Mouse (Mus musculus) neutrophil, adult 59 days (primary cell): ENCODE results near the gene Nfe2. TPM values are rescaled to one million over a fixed set of nuclear protein-coding genes. Genes with fewer than 3 reads are reported as not detected.

Source experiments
- total RNA-seq, 2 experiments: library from RNA; stranded (reverse); gene quantifications; 1 replicate in 1 of 2; 2 replicates in 1 of 2; pipeline ENCODE4 v1.2.4; 2023

The Nfe2 gene
- total RNA-seq = 100 to 1,000 TPM; 245 to 253 TPM

DNA sequence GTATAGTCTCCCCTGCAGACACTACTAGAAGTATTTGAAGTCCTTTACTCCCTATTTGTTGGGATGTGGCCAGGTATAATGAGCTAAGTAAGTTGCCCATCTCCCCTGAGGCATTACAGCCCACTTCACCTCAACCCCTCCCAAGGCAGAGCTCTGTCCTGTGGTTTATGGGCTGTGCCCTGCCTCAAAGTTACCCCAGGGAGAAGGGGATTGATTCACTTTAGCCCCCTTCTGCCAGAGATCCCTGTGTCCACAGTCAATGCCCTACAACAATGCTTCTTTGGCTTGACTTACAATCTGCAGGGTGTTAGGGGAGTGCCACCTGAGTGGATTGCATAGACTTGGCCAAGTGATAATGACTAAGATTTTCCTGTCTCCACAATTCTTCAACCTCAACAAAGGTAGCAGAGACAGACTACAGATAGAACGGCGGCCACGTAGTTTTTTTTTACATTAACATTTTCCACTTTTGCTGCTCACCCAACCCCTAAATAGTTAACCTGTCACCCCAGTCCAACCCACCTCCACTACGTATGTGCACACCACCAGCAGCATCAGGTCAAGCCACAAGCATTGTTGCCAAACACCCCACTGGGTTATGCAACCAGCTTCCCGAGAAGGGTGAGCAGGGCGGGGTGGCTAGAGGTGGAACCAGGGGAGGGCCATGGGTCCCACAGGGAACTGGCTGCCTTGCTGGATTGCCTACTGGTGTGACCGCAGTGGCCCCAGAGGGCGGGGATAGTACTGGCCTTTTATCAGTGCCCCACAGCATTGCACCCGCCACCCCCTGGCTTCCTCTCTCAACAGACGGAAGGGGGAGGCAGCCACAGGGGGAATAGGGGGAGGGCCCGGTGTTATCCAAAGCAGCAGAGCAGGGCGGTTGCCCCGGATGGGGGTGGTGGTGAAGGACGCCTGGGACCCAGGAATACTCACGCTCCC lies at the start of gene Nfe2:
Nfe2 (minus strand) TSS at position 614 of the 939 bp plus-strand sequence.

DNA sequence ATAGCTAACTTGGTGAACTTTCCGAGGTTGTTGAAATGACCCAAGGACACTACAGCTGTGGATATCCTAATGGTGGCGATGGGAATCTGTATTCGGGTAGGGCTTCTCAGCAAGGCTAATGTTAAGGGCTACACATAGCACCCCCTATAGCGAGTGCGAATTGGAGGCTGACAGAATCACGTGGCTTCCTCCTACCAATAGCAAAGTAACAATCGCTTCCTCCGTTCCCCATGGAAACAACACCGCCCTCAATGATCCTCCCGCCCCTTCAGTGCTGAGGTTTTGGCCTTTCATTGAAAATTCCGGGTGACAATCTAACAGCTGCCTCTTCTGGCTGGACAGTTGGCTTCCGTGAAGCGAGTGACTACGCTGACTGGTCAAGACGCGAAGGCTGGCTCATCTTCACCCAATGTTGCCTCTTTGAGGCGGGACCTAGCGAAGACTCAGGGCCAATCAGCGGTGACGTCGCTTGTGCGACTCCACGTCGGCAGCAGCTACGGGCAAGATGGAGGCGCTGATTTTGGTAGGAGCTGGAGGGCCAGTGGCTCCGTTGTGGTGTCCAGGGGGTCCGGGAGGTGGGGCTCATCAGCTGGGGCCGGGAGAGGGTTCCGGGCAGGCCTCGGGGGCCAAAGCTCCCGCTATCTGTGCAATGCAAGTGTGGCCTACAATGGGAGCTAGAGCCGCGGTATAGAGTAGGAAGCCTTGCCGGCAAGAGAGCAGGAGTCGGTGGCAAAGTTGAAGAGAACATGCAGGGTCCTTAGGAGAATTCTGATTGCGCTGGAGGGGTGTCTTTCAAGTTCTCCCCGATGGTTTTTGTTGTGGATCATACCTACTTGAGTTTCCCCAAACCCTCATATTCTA lies 14.4 kb upstream of the Nfe2 start, which contains the start of gene Copz1:
Copz1 (plus strand) TSS at position 296 of the 861 bp plus-strand sequence.

DNA sequence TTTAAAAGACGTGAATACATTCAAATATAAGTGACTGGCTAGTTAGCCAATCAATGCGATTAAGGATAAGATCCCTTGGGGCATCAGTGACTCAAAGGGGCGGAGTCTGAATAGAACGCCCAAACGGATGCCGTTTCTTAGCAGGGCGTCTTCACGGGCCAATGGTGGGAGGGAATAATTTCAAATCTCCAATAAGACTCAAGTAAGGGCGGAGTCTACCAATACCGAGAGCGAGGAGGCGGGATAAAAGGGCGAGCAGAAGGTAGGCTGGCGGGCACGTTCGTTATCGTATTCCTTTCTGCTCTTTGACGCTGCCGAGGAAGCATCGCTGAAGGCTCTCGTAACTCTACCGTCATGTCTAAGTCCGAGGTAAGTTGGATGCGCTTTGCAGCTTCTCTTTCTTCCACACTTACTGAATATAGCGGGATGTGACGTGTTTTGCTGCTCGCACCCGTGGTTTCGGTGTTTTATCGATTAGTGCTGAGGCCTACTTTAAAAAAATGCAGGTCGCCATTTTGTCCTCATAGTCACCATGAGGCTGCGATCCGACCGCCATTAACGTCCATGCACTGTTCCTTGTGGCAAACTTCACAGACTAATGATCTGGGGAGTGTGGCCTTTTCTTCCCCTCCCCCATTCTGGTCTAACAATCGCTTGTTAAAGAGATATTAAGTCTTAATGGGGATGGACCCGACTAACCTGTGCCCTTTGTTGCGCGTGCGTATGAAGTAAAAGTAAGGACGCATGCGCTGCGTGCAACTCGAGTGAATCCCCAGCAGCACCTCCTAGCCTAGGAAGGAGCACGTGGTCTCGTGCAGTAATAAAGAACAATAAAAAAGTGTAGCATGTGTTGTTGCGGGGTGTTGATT lies 17.8 kb downstream of the Nfe2 start, which contains the start of gene Hnrnpa1:
Hnrnpa1 (plus strand) TSS at position 273 of the 869 bp plus-strand sequence.

DNA sequence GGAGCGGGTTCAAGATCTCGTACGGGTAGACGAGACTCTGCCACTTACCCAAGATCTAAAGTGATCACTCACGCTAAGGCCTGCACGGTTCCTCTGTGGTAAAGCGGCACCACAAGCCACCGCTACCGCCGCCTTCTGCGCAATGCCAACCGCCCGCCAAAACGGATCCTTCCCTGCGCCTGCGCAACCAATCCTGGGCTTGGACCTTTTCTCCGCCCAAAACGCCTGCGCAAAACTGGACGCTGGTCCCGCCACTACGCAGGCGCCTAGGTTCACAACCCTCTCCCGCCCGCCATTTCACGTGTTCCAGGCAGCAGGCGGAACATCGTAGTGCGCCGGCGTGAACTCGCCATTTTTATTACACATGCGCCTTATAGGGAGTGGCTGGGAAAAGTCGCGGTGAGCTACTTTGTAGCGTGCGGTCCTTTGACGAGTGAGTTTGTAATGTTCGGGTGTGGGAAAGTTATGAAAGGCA lies 18.5 kb downstream of the Nfe2 start, which contains the start of gene Cbx5:
Cbx5 (minus strand) TSS at position 132 of the 475 bp plus-strand sequence.

Other genes with a start within 250 kb of the Nfe2 start
- gene Hoxc4, start 239.5 kb downstream of the Nfe2 start, total RNA-seq = under 1 TPM in 1 of 2 experiments, not detected in 1; 0.18 TPM
- 1 to 10 TPM; 2.2 to 4.1 TPM for gene Smug1, start 91.3 kb downstream of the Nfe2 start, total RNA-seq
- 10 to 100 TPM; 38.5 to 38.9 TPM for gene Cbx5, start 18.6 kb downstream of the Nfe2 start, total RNA-seq
- 100 to 1,000 TPM; 216 to 267 TPM for gene Hnrnpa1, start 18.0 kb downstream of the Nfe2 start, total RNA-seq
- gene Copz1, start 14.3 kb upstream of the Nfe2 start, total RNA-seq = 100 to 1,000 TPM; 110 to 114 TPM
- gene Gpr84, start 52.2 kb upstream of the Nfe2 start, total RNA-seq = 10 to 100 TPM; 13.3 to 18.7 TPM
- 10 to 100 TPM; 28.2 to 34.9 TPM for gene Zfp385a, start 81.7 kb upstream of the Nfe2 start, total RNA-seq
- 10 to 100 TPM; 16.2 to 27.3 TPM for gene Itga5, start 108.4 kb upstream of the Nfe2 start, total RNA-seq
- 1 to 10 TPM; 1.4 TPM for gene Gtsf1, start 172.1 kb upstream of the Nfe2 start, total RNA-seq
- not detected for gene Gtsf2, start 190.1 kb upstream of the Nfe2 start, total RNA-seq
- gene Nckap1l, start 195.4 kb upstream of the Nfe2 start, total RNA-seq = 100 to 1,000 TPM; 286 to 298 TPM
- gene Pde1b, start 244.6 kb upstream of the Nfe2 start, total RNA-seq = 10 to 100 TPM; 70.0 to 73.0 TPM